Mouse (Mus musculus): ENCODE data around the gene Ndufs7.

- TF ChIP-seq GATA1 (IDR thresholded peaks at IDR 0.05; ENCODE audit: low read length) = no peak
- no peak for TF ChIP-seq TAL1 (IDR thresholded peaks at IDR 0.05; ENCODE audit: low read length)
These were observed 9.0 kb downstream of the Ndufs7 start for GRCm38 (mm10) chr10:80257936-80258335.
